Mouse (Mus musculus): Measurements from ENCODE around the gene Dnajc1. TPM values are rescaled to one million over a fixed set of nuclear protein-coding genes. Genes with fewer than 3 reads are reported as not detected.

Gene Dnajc1
- polyA plus RNA-seq (2017; shearing (Covaris generic)), result 20.9 TPM

DNA sequence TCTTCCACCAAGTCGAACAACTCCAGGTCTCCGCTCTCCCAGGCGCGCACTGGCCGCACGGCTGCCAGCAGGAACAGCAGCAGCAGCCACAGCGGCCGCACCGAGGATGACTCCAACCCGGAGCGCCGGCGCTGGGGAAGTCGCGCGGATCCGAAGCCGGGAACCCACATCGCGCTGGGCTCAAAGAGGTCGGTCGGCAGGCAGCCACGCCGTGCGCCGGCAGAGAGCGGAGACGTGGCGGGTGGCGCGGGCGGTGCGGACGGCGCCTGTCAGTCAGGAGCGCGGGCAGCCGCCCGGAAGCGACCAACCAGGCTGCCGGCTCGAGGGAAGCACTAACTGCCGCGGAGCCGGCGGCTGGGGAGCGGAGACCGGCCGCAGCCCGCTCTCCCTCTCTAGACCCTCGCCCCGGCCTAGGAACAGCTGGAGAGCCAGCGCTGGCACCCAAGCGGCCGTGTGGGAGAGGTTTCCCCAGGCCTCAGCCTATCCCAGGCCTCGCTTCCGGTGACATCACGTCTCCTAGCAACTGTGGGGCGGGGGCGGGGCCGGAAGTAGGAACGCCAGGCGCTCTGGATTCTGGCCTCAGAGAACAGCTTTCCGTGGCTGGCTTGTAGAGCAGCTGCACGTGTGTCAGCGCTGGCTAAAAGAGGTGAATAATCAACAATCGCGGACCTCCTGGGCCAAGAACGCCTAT, at the start of gene Dnajc1:
Gene Dnajc1 (minus strand): TSS at position 500 of the 691 bp plus-strand sequence.

